Mouse (Mus musculus) midbrain, embryonic 11.5 days (tissue): ENCODE measurements around the gene Bmp2k. TPM values are rescaled to one million over a fixed set of nuclear protein-coding genes. Genes with fewer than 3 reads are reported as not detected.

ENCODE experiments used
- ATAC-seq: fragments of 200-750 bp; cut with Nextera tagmentation; 2 replicates; pipeline ENCODE4 v1.8.0; 2017; ENCODE audit warnings: moderate TSS enrichment, moderate library complexity; ENCODE audit not compliant: low FRiP score
- DNase-seq: peaks from one replicate; pipeline ENCODE4 v3.0.0; 2015; ENCODE audit warnings: low spot score; ENCODE audit errors: missing footprints
- H3K27ac ChIP-seq: fragments of 300-500 bp; sonication (generic); 2 replicates; pipeline ENCODE4 v1.5.1; 2014; ENCODE audit warnings: low read depth, low read length
- H3K27me3 ChIP-seq: fragments of 300-500 bp; sonication (generic); 2 replicates; pipeline ENCODE4 v1.6.1; 2014; ENCODE audit warnings: mild to moderate bottlenecking, low read length, moderate library complexity, mixed read lengths; ENCODE audit not compliant: control insufficient read depth, insufficient read depth
- H3K36me3 ChIP-seq: fragments of 300-500 bp; sonication (generic); 2 replicates; pipeline ENCODE4 v1.6.1; 2014; ENCODE audit warnings: mild to moderate bottlenecking, low read length, moderate library complexity, mixed read lengths; ENCODE audit not compliant: control insufficient read depth, insufficient read depth
- H3K4me1 ChIP-seq: fragments of 300-500 bp; sonication (generic); 2 replicates; pipeline ENCODE4 v1.6.1; 2014; ENCODE audit warnings: low read length; ENCODE audit not compliant: control insufficient read depth, insufficient read depth
- H3K4me2 ChIP-seq: fragments of 300-500 bp; sonication (generic); 2 replicates; pipeline ENCODE4 v1.6.1; 2014; ENCODE audit warnings: mild to moderate bottlenecking, moderate library complexity
- H3K4me3 ChIP-seq: fragments of 300-500 bp; sonication (generic); 2 replicates; pipeline ENCODE4 v1.5.1; 2014; ENCODE audit warnings: low read depth, low read length
- H3K9ac ChIP-seq: fragments of 300-500 bp; sonication (generic); 2 replicates; pipeline ENCODE4 v1.6.1; 2014; ENCODE audit warnings: low read length
- H3K9me3 ChIP-seq: fragments of 300-500 bp; sonication (generic); 2 replicates; pipeline ENCODE4 v1.6.1; 2016; ENCODE audit warnings: low read length; ENCODE audit not compliant: control insufficient read depth
- WGBS: fragments of 180-500 bp; shearing (Covaris S2); extraction: QIAGEN DNeasy Blood & Tissue Kit; methylation state at CpG from one replicate; pipeline ENCODE4 v1.1.7; 2014; 5-methylcytosine and 5-hydroxymethylcytosine counted together
- polyA plus RNA-seq: library from polyadenylated mRNA; unstranded; fragments of >200 nt; fragmentation: Nextera tagmentation; extraction: Ambion mirVana; gene quantifications from 2 replicates; pipeline ENCODE4 v1.2.1, GENCODE M21; 2014

Bmp2k gene
- polyA plus RNA-seq = 10.3 and 10.5 TPM in 2 replicates

GRCm38 (mm10) chr5:96997310-96997801 is at the start of gene Bmp2k:
Bmp2k (plus strand) TSS chr5:96997689.
- peaks cover 10% of the 10 kb centered on the region for H3K4me1 ChIP-seq
- no peaks in the 10 kb centered on the region for H3K27me3 ChIP-seq
- peak; percentile 98 for ATAC-seq
- DNase-seq = peak; percentile 98
- peak within 1 kb of the TSS; percentile 71 for H3K27ac ChIP-seq
- no peaks in the 10 kb centered on the region for H3K36me3 ChIP-seq
- no peaks in the 10 kb centered on the region for H3K9me3 ChIP-seq
- peak within 1 kb of the TSS; percentile 78 for H3K4me3 ChIP-seq
- H3K4me2 ChIP-seq = peak within 1 kb of the TSS; percentile 84
- under 1% methylated on average over 58 of the region's 78 CpGs for WGBS
- H3K9ac ChIP-seq = peak within 1 kb of the TSS; percentile 72

- H3K9ac ChIP-seq = no peak overlapping the region
- no peaks in the 10 kb centered on the region for H3K4me1 ChIP-seq
- ATAC-seq = no peak
- H3K27me3 ChIP-seq = no peaks in the 10 kb centered on the region
- H3K9me3 ChIP-seq = no peaks in the 10 kb centered on the region
- WGBS = 87% methylated on average over 13 of the region's 13 CpGs
- H3K4me3 ChIP-seq = no peak overlapping the region
- no peaks in the 10 kb centered on the region for H3K36me3 ChIP-seq
- no peak overlapping the region for H3K4me2 ChIP-seq
- H3K27ac ChIP-seq = no peak overlapping the region
- DNase-seq = no peak
Measured at GRCm38 (mm10) chr5:96948856-96949527, 48.5 kb upstream of the Bmp2k start.

GRCm38 (mm10) chr5:96949839-96950666 is 47.4 kb upstream of the Bmp2k start:
- no peak for DNase-seq
- no peak for ATAC-seq
- 90% methylated on average over 13 of the region's 13 CpGs for WGBS

GRCm38 (mm10) chr5:96950667-96951492 is 46.6 kb upstream of the Bmp2k start:
- no peaks in the 10 kb centered on the region for H3K27me3 ChIP-seq
- no peaks in the 10 kb centered on the region for H3K9me3 ChIP-seq
- H3K4me2 ChIP-seq = no peak overlapping the region
- no peak overlapping the region for H3K9ac ChIP-seq
- 72% methylated on average over 10 of the region's 10 CpGs for WGBS
- no peaks in the 10 kb centered on the region for H3K36me3 ChIP-seq
- no peak for ATAC-seq
- H3K4me1 ChIP-seq = no peaks in the 10 kb centered on the region
- DNase-seq = no peak
- H3K27ac ChIP-seq = no peak overlapping the region
- H3K4me3 ChIP-seq = no peak overlapping the region

More at GRCm38 (mm10) chr5:96949839-96950666, 47.4 kb upstream of the Bmp2k start:
- Histone ChIP-seq H3K9me3 (no peaks in the 10 kb centered on the region), H3K4me3 (no peak overlapping the region), H3K4me2 (no peak overlapping the region), H3K4me1 (no peaks in the 10 kb centered on the region), H3K27ac (no peak overlapping the region), H3K9ac (no peak overlapping the region), H3K36me3 (no peaks in the 10 kb centered on the region), H3K27me3 (no peaks in the 10 kb centered on the region)

GRCm38 (mm10) chr5:96951493-96952105 is 45.9 kb upstream of the Bmp2k start:
- WGBS = 81% methylated on average over 8 of the region's 8 CpGs
- ATAC-seq = no peak
- H3K9me3 ChIP-seq = no peaks in the 10 kb centered on the region

GRCm38 (mm10) chr5:96954040-96954439 is 43.4 kb upstream of the Bmp2k start:
- ATAC-seq = no peak
- DNase-seq = peak; percentile 28
- no peak overlapping the region for H3K4me3 ChIP-seq
- 69% methylated on average over 11 of the region's 11 CpGs for WGBS
- H3K4me2 ChIP-seq = no peak overlapping the region
- H3K27me3 ChIP-seq = no peaks in the 10 kb centered on the region
- H3K27ac ChIP-seq = no peak overlapping the region
- no peaks in the 10 kb centered on the region for H3K9me3 ChIP-seq
- H3K4me1 ChIP-seq = no peaks in the 10 kb centered on the region
- H3K9ac ChIP-seq = no peak overlapping the region
- H3K36me3 ChIP-seq = no peaks in the 10 kb centered on the region

More at GRCm38 (mm10) chr5:96951493-96952105, 45.9 kb upstream of the Bmp2k start:
- Histone ChIP-seq H3K36me3 (no peaks in the 10 kb centered on the region), H3K27ac (no peak overlapping the region), H3K4me1 (no peaks in the 10 kb centered on the region), H3K4me2 (no peak overlapping the region), H3K9ac (no peak overlapping the region), H3K27me3 (no peaks in the 10 kb centered on the region), H3K4me3 (no peak overlapping the region)
- DNase-seq = no peak

- no peak overlapping the region for H3K4me2 ChIP-seq
- H3K27me3 ChIP-seq = no peaks in the 10 kb centered on the region
- no peak overlapping the region for H3K4me3 ChIP-seq
- H3K9ac ChIP-seq = no peak overlapping the region
- ATAC-seq (no peak), DNase-seq (no peak)
- H3K27ac ChIP-seq = no peak overlapping the region
- WGBS = 92% methylated on average over 10 of the region's 10 CpGs
- no peaks in the 10 kb centered on the region for H3K4me1 ChIP-seq
- no peaks in the 10 kb centered on the region for H3K36me3 ChIP-seq
- no peaks in the 10 kb centered on the region for H3K9me3 ChIP-seq
Measured at GRCm38 (mm10) chr5:96954466-96955027, 42.9 kb upstream of the Bmp2k start.

GRCm38 (mm10) chr5:96956926-96957325 is 40.6 kb upstream of the Bmp2k start:
- Histone ChIP-seq H3K4me3 (no peak overlapping the region), H3K27ac (no peak overlapping the region), H3K36me3 (no peaks in the 10 kb centered on the region), H3K9ac (no peak overlapping the region), H3K9me3 (no peaks in the 10 kb centered on the region), H3K4me1 (no peaks in the 10 kb centered on the region), H3K27me3 (no peaks in the 10 kb centered on the region), H3K4me2 (no peak overlapping the region)
- ATAC-seq (no peak), DNase-seq (no peak)
- WGBS = 24% methylated on average over 3 of the region's 3 CpGs
